Mouse (Mus musculus) frontal cortex, postnatal 25 days (tissue): ENCODE results near the gene Syn3.

Source experiments
- DNase-seq, 2 experiments: peaks; one replicate each; pipeline ENCODE4 v3.0.0; 2022; ENCODE audit warnings: low spot score in 2 of 2

Gene Syn3

DNA sequence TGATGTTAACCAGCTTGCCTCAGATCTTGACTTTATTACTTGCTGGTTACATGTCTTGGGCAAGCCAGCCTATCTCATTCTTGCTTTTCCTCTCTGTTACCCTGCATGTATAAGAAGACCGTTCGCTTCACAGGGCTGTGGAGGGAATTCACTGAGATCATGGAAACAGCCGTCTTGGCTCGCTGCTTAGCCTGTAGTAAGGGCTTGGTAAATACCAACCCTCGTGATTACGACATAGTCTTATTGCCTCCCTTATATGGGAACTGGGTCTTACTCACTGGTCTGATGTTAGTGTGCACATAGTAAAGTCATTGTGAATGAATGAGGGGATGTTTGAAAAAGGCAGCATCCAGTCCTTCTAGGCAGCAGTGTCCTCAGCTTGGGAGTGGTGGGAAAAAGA, 188.2 kb downstream of the Syn3 start:
- DNase-seq: no peak

DNA sequence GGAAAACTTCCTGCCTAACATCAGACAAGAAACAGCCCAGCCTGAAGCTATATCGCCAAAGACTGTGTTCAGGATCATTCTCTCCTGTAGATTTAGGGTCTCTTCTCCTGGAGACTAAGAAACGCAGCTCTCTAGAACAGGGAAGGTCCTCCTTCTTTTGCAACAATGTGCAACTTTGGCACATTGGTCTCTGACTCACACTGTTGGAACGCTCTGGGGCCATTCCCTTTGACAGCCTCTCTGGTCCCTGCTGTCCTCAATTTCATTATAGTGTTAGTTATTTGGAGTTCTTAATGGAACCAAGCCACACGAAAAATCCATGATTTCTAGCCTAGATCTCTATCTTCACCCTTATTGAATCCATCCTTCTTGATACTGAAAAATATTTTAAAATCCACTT, 191.5 kb downstream of the Syn3 start:
- no peak for DNase-seq

DNA sequence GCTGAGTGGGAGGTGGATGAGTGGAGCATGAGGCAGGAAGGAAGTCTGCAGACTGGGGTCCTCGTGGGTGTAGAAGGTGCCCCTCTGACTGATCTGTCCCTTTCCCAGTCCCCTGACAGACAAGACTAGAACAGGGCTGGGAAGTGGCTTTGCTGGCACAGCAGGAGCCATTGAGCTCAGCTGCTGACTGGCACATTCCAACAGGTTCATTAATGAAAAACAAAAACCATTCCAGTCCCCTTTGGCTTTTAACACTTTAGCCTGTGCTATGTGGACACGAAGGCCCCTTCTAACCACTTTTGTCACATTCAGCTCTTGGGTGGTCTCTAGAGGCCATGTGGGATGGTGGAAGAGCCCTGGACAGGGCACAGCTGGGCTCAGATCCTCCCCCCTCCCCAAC, 194.1 kb downstream of the Syn3 start:
- no peak for DNase-seq

DNA sequence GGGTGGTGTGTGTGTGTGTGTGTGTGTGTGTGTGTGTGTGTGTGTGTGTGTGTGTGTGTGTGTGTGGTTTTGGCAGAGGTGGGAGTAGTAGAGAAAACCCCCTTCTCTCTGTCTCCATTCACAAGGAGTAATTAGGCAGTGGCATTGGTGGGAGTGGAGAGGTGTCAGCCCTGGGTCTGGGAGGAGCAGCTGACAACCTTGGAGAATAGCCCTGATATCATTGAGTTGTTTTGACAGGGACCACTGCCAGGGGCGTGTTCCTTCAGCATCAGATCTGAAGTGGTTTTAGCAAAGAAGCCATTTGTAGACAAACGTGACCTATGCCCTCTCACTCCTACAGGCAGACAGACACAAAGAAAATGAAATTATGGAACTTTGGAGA, 195.2 kb downstream of the Syn3 start:
- DNase-seq: no peak

DNA sequence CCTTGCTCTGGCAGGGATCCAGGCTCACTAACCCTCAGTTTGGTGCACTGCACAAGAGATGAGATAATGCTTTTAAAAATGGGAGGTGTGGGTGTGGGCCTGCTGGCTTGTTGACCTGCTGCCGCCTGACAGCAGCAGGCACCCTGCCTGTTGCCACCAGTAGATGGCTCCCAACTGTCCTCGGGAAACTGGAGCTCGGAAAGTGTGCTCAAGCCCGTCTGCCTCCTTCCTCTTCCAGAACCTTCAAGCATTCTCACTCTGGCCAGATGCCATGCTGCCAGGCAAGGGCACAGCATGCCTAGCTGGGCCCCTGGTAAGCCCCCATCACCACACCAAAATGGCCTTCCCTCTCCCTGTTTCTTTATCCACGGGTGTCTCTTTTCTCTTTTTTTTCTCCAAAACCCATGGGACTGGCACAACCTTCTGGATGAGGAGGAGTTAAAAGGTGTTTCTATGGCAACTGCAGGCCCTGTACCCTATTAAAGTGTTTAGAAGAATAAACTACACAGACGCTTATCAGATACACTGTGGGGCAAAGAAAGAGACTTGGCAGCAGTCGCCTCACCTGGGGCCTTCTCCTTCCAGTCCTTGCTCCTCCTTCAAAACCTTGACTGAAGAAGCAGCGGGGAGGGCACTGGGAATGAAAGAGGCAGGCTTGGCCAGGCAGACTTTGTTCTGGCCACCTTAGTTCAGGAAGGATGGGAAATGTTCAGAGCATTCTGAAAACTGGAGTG, 195.8 kb downstream of the Syn3 start:
- DNase-seq: peak; percentile 40 to 52

DNA sequence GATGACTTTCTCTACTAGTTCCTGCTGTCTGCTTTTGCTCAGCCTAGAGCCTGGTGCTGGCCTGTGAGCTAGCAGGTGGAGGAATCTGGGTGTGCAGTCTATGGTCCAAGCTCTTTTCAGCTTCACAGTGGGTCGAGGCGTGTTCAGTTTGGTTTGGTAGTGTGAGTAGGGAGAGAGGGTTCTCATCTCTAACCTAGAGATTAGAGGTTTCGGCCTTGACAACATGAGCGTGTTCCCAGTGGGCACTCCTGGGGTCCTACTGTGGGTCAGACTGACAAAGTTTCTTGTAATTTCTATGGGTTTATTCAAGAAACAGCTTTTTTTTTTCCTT, 196.4 kb downstream of the Syn3 start:
- DNase-seq: no peak

DNA sequence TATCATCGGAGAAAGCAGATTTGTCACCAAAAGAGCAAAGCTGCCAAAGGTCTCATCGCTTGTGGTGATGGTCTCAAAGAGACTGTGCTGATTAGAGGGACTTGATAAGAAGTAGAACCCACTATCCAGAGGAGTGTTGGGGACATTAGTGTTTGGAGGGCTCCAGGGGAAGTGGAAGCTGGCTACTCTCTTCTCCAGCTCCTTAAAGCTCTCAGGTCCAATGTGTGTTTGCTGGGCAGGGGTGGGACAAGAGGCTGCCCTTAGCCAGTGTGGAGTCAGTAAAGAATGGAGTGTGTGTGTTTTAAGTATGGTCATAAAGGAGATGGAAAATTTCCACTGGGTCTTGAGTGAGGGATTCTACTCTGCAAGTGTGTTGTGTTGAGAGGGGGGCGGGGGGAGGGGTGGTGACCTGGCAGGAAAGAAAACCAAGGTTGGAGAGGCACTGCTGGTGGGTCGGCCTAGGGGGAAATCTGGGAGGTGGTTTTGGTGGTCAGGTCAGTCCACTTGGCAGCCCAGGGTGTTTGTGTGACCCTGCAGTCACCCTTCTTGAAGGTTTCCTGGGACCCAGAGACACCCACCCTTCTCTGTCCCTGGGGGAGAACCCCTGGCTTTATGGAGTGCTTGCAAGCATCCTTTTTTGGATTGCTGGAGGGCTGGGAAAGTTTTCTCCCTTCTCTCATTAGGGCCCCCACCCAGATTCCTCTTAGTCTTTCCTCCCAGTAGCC, 196.9 kb downstream of the Syn3 start:
- DNase-seq: no peak

- no peak for DNase-seq
Observed at GRCm38 (mm10) chr10:86301117-86301490, 197.6 kb downstream of the Syn3 start.

GRCm38 (mm10) chr10:86300293-86301116, 198.2 kb downstream of the Syn3 start, which contains the start of gene Timp3:
Timp3 (plus strand) TSS chr10:86300372.
- DNase-seq: peak in 1 of 2 experiments; percentile 38

- DNase-seq: no peak
Observed at GRCm38 (mm10) chr10:86299795-86300194, 198.9 kb downstream of the Syn3 start.

DNA sequence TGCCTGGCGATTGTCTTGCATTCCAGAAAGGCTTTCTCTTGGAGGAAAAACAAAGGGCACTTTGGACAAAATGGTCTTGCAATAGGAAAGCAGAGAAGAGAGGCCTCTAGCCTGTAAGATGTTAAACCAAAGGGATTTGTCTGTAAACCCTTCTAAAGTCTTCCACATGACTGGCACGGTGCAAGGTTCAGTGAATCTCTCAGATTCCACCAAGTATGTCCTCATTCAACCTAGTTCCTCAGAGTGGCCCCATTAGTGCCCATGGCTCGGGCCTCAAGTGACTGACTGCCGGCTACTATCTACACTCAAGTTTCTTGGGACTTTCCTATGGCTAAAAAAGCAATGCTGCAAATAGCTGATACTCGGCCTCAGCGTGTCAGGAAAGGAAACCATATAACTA, 200.4 kb downstream of the Syn3 start:
- no peak for DNase-seq

DNA sequence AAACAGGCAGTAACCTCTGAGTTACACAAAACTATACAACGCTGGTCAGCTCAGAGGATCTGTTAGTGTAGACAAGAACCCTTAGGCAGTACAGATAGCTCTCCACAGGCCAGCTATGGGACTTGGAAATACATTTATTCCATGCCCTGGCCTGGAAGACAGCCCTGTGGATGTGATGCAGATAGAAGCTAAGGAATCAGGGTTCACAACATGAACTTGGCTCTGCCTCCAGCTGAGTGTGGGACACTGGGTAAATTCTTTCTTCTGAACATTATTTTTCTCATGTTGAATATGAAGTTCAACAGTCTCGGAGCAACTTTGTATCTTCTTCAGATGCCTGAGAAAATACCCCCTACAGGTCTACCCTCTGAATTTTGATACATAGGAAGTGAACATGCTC, 201.4 kb downstream of the Syn3 start:
- DNase-seq: no peak

DNA sequence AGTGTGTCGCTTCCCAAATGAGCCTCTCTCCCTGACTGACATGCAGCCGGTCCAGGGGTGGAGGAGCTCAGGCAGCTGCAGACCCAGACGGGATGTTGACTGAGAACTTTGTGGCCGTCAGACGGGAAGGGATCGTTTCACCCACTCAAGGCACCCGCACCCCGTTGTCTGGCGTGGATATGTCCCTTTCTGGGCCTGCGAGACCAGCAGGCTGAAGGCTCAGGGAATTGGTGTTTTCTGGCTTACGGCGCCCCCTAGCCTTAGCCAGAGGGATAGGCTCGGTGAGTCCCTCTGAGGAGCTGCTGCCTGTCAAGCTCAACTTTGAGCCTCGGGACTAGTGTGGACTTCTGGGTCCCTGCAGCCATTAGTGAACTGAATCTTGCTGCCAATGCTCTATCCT, 202.6 kb downstream of the Syn3 start:
- DNase-seq: peak; percentile 40 to 65

DNA sequence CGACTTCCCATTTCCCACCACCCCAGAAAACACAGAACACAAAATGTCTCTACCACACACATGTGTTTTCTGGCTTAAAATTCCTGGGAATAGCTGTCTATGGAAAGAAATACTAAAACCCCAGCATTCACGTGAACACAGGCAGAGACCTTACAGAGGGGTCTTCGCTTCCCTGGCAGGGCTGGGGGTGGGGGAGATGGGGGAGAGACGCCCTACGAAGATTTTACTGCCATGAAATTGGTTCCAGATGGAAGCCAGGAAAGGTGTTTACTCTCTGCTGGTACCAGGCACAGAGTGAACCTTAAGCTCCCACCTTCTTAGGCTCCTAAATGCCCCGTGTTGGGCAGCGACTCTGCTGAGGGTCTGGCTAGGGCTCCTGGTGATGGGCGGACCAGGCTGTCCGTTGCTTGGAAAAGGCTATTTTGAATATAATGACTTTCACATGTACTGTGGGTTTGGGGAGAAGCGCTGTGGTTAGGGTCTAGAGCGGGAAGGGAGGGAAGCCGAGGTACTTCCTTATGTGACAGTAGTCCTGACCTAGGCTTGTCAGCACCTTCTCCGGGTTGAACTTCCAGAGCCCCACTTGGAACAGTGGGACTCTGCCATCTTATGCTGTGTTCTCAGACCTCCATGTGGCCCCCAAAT, 203.1 kb downstream of the Syn3 start:
- DNase-seq: no peak

DNA sequence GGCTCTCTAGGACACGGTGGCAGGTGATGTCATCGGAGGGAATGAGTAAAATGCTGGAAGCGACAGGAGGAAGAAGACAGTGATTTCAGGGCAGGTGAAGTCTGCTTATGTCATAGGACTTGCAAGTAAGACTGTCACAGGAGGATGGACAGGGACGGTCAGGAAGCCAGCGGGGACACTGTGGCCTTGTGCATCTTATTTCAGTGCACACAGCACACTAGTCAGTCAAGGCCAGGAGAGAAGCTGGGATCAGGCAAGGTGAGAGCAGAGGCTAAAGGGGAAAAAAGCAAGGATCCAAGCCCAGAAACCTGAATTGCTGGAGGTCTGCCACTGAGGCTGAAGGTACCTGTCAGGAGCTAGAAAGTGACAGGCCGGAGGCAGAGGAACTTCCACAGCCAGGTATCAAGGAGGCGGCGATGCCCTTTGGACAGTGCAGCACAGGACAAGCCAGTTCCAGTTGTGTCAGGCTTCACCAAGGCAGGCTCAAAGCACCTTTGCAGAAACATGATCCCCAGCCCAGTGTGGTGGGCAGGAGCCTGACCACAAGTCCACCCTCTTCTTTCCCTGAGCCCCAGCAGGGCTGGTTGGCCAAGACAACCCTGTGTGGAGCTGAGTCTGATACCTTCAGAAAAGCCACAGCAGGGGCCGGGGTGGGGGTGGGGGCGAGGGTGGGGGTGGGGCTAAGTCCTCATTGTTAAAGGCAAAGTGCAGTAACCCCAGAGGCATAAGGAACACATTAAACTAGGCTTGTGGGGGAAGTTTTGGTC, 203.9 kb downstream of the Syn3 start:
- no peak for DNase-seq

GRCm38 (mm10) chr10:86293880-86294279, 204.8 kb downstream of the Syn3 start:
- no peak for DNase-seq

DNA sequence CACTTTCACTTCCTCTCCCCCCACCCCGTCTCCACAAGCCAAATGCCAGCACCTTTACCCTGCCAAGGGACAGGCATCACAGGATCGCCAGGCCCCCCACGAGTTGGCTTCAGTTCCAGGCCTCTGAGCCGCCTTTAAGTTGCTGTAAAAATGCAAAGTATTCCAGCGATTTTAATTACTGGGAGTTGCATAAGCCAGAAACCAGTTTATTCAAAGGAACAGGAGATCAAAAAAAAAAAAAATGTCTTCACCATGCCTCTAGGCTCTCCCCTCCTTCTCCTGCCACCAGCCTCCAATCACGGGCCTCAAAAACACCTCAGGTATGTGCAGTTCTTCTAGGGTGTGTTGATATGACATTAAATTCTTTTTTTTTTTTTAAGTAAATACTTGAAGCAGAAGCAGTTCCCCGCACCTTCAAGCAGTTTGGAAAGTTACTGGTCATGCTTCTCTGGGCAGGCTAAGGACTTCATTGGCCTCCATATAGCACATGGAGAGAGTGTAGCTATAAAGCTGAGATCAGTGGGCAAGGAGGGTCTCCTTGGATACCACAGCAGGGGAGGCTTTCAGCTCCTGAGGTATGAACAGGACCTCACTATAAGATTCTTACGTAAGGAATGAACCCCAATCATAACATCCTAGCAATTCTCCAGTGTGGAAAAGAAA, 208.5 kb downstream of the Syn3 start:
- DNase-seq: no peak

DNA sequence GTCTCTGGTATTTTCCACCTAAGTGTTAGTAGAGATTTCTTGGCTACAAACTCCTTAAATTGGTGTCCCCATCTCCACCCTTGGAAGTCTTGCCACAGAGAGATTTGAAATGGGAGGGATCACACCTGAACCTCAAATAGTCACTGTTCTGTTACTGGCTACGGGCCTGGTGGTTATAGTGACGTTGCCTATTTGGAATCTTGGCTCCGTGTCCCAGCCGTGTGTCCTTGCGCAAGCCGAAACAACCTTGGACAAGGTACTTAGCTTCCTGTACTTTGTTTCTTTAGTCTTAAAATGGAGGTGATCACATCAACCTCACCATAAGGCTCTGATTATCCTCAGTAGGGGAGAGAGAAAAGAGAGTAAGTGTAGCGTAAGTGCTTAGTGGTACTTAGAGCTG, 212.2 kb downstream of the Syn3 start:
- DNase-seq: no peak

- DNase-seq: no peak
Observed at GRCm38 (mm10) chr10:86281238-86281637, 217.5 kb downstream of the Syn3 start.

DNA sequence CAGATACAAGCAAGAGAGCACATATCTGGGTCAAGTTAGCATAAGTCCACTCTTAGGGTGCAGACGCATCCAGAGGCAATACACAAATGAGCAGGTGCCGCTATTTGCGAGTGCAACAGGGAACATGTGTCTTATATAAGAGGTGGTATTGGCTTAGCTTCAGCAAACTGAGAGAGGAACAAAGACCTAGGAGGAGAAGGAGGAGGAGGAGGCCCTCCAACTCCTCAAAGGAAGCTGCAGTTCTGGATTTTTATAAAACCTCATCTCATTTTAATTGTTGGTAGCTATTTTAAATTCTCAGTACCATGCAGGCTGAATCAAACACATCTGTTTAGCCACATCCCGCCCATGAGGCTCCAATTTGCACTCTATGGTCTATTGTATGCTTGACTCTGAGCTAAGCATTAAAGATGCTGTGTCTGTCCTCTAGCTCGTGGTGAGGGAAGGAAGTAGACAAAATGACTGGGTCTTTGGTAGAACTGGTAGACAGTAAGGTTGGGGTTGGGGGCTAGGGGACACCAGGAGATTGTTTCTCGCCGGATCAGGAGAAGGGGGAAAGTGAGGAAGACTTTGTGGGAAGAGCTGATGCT, 219.0 kb downstream of the Syn3 start:
- no peak for DNase-seq

DNA sequence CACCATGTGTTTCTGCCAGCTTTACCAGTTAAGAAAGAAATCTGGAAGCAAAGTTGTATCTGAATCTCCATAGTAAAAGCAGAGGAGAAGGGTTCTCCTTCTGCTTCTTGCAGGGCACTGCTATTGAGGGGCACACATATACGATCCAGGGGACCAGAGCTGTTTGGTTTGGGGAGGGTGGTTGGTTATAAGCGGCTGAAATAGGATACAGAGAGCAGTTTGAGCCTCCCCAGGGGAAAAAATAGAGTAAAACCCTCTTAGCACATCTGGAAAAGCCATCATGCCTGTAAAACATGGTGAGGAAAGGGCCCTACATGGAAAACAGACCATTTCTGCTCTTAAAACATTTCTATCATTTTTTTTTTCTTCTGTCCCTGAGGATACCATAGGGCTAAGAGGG, 220.2 kb downstream of the Syn3 start:
- DNase-seq: no peak
